Mouse (Mus musculus) MEL (cell line): ENCODE results near the gene Mid1.

ENCODE experiments used
- CTCF ChIP-seq, 3 experiments: IDR thresholded peaks in 2 of 3; conservative IDR thresholded peaks in 1 of 3; 2 replicates each; pipeline ENCODE4 v1.5.1; 2011 to 2012; ENCODE audit warnings: low read length in 3 of 3, low read depth in 2 of 3, mild to moderate bottlenecking in 2 of 3, improper control_type of control experiment in 1 of 3, inconsistent platforms in 1 of 3, mixed read lengths in 1 of 3, moderate library complexity in 1 of 3; ENCODE audit not compliant: control insufficient read depth in 1 of 3, insufficient read depth in 1 of 3, poor library complexity in 1 of 3, severe bottlenecking in 1 of 3
- MXI1 ChIP-seq: IDR thresholded peaks from 2 replicates; pipeline ENCODE4 v1.6.1; 2011; ENCODE audit warnings: mild to moderate bottlenecking, low read depth, low read length, improper control_type of control experiment
- RCOR1 ChIP-seq: IDR thresholded peaks from 2 replicates; pipeline ENCODE4 v1.6.1; 2012; ENCODE audit warnings: low read depth, mild to moderate bottlenecking, inconsistent platforms, low read length, improper control_type of control experiment
- SMC3 ChIP-seq: IDR thresholded peaks from 2 replicates; pipeline ENCODE4 v1.6.1; 2011; ENCODE audit warnings: low read depth, low read length, improper control_type of control experiment
- TAL1 ChIP-seq: IDR thresholded peaks from 2 replicates; pipeline ENCODE4 v1.6.1; 2012; ENCODE audit warnings: mild to moderate bottlenecking, inconsistent platforms, low read length, moderate library complexity, mixed read lengths
- USF2 ChIP-seq, 2 experiments: IDR thresholded peaks; 2 replicates each; pipeline ENCODE4 v1.6.1; 2011 to 2012; ENCODE audit warnings: improper control_type of control experiment in 2 of 2, low read length in 2 of 2, borderline replicate concordance in 1 of 2, inconsistent platforms in 1 of 2, low read depth in 1 of 2, mild to moderate bottlenecking in 1 of 2; ENCODE audit not compliant: insufficient read depth in 1 of 2

DNA sequence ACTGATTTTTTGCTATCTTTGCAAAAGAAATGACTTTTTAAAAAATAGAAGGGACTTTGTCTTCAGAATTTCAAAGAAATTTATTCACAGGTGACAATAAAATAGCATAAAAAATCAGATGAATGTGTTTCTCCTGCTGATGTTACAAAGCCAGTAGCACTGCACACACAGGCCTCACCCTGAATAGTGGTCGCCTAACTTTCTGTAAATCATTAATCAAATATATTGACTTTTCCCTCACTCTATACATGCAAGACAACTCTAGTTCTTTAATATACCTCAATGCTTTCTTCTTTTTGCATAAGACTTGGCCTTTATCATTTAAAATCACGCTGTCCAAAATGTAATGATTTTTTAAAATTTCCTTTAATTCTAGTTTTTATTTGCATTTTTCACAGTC lies 126.8 kb downstream of the Mid1 start:
- TF ChIP-seq RCOR1 = no peak
- TF ChIP-seq SMC3 = no peak
- no peak for TF ChIP-seq TAL1
- no peak for TF ChIP-seq MXI1
- TF ChIP-seq USF2 (IDR thresholded peaks at IDR 0.05; ENCODE audit: borderline replicate concordance in 1 of 2, insufficient read depth in 1 of 2, low read depth in 1 of 2, low read length in 2 of 2) = no peak
- TF ChIP-seq CTCF (IDR thresholded peaks at IDR 0.05 in 2 of 3, conservative IDR thresholded peaks at IDR 0.05 in 1 of 3; ENCODE audit: control insufficient read depth in 1 of 3, insufficient read depth in 1 of 3, low read depth in 2 of 3, low read length in 3 of 3, poor library complexity in 1 of 3, severe bottlenecking in 1 of 3) = no peak
